Mouse (Mus musculus) thymus, postnatal 14 days (tissue): ENCODE measurements around the gene Pop4.
"Not testable (repeated sequence)": the region's sequence is repeated elsewhere in the genome, so short reads cannot be mapped to it uniquely, and the experiment has no call there.

ENCODE experiments used
- DNase-seq: peaks from one replicate; pipeline ENCODE4 v3.0.0; 2021

The Pop4 gene

DNA sequence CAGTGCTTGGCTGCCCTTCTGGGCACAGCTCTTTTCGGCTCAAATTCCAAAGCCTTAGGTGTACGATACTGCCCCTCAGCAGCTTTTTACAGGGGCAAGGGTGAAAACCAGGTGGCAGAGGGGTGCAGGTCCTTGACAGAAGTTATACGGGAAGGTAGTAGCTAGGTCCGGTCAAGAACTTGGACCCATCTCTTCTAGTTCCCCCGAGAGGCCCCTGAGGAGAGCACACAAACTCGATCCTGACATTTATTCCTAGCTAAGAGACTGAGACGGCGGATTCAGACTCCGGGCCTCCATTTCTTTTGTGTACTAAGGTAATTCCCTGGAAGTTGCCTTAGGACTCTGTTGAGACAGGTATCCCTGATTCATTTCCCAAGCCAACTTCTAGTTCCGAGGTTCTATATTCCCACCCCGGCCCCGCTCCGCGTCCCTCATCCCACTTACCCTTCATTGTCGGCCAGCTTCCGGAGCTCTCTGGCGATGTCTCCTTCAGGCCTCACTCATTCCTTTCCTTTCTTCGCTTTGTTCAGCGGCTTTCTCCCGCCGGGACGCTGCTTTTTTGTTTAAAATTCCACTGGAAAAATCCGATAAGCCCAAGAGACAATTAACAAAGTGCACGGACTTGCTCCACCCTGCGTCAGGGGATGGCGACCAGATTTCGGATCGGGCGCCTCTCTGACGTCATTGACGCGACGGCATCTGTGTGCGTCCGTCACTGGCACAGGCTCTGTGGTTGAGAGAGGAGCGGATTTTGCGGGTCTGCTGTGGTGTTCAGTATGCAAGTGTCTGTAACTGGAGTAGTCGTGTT lies at the start of gene Pop4:
Pop4 (minus strand) TSS at position 721 of the 808 bp plus-strand sequence.
- DNase-seq: peak; percentile 91

- no peak for DNase-seq
Observed at GRCm38 (mm10) chr7:38320641-38321040, 49.4 kb upstream of the Pop4 start.

DNA sequence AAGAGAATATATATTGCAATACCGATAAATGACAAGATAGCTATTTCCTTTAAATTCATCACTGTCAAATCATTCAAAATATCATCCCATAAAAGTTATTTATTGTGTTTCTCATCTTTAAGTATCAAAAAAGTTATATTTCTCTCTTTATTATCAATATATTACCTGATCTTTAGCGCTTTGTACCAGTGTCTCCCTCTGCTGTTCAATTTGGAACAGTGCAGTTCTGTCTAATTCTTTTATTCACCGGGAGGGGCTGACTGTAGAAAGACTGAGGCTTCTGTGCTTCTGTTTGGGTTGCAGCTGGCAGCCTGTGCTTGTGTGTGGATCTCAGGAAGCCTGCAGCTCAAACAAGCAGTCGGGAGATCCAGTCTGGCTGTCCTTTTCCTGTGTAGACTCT lies 11.0 kb upstream of the Pop4 start:
- not testable (repeated sequence) for DNase-seq

DNA sequence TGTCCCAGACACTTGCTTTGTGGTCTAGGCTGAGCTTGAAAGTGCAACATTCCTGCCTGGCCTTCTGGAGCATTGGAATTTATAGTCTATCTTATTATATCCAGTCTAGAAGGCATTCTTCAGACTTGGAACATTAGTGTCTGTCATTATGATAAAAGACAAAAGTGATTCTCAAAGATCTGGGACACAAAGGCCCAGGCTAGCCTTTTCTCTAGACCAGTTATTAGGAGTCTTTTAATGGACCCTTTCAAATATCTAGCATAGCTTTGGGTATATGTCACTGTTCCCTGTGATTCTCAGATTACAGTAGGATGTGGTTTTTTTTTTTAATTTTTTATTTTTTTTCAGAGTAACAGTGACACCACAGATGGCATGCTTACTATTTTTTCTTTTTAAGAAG lies 1.3 kb upstream of the Pop4 start:
- DNase-seq: no peak

DNA sequence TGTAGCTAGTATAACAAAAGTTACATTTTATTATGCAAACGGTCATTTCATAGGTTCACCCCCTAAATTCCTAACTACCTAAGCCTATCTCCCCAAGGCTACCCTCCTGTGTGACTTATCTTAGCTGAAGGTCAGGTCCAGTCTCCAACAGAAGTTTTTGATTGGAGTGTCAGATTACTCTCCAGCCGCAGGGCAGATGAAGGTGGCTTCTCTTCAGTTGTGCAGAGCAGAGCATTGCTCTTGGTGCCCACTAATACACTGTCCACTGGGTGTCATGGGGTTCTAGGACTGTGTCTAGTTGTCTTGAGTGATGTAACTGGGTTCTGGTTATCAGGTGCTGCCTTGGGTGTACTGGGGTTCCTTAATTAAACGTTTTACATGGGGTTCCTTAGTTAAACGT lies 636 bp upstream of the Pop4 start:
- DNase-seq: no peak

DNA sequence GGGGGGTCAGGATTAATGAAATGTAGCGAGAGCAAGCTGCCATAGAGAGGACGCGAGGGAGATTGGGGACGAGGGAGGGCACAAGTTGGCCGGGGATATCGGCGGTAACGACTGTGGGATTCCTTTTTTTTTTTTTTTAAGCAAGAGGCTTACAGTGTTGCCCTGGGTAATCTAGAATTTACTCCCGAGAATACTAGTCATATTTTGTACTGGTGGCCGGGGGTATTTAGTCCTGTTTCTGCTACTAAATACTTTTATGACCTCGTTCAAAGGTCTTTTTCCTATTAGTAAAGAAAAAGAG lies 238 bp upstream of the Pop4 start:
- DNase-seq: no peak

DNA sequence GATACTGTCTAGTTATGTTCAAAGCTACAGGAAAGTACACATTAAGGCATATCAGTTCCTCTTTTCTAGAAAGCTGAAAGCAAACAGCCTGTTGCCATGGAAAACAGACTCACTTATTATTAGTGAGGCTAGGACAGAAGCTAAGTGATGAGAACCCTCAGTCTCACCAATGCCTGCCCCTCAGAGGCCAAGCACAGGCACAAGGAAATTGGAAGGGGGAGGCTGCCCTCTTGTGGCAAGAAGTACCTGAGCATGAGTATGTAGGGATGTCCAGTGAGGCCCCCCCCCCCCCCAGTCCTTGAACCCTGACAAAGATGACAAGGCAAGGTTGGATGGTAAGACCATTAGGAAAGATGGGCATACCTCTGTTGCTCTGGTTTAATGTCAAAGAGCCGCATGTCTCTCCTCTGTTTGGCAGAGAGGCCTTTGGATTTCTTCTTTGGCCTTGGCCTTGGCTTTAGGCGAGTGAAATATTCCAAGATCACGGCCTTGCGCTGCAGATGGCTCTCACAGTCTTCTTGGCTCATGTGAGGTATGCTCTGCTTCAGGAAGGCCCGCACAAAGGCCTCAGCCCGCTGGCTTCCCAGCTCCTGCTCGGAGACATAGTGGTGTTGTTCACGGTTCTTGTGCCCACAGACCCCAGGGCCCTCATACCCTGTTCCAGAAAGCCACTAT lies 4.1 kb downstream of the Pop4 start:
- peak; percentile 51 for DNase-seq

DNA sequence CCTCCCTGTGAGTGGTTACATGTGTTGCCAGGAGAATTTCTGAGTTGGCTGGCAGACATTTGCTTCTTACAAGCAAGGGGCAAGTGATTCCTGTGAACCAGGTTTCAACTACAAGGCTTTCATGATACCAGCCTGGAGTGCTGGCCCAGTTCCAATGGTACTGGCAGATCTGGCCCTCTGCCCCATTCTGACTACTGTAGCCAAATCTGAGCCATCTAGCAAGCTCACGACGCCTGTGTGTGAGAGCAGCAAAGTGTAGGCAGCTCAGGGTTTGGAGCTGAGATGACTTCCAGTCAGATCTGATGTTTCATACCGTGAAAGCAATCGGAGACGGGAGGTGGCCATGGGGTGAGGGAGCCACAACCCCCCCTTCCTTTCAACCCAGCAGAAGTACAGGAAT lies 8.8 kb downstream of the Pop4 start:
- no peak for DNase-seq

- DNase-seq: no peak
Observed at GRCm38 (mm10) chr7:38259631-38260030, 11.6 kb downstream of the Pop4 start.

GRCm38 (mm10) chr7:38253441-38253840 lies 17.8 kb downstream of the Pop4 start:
- no peak for DNase-seq

GRCm38 (mm10) chr7:38251494-38252216 lies 19.6 kb downstream of the Pop4 start:
- no peak for DNase-seq

DNA sequence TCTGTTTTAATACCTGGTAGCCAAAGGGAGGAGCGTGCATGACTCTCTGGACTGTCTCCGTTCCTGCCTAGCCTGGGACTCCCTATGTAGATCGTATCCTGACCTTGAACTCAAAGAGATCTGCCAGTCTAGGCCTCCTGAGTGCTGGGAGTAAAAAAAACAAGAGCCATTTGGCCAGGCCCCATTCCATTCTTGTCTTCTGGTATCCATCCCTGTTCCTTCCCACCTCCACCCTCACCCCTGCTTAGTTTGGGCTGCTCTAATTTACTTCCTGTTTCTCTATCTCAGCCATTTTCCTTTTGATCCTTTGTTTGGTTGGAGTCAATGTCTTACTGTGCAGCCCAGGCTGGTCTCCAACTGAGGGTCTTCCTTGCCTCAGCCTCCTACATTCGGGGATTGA lies 28.8 kb downstream of the Pop4 start:
- DNase-seq: no peak

- no peak for DNase-seq
Observed at GRCm38 (mm10) chr7:38237140-38237539, 34.1 kb downstream of the Pop4 start.

GRCm38 (mm10) chr7:38236400-38237105 lies 34.7 kb downstream of the Pop4 start:
- DNase-seq: no peak

DNA sequence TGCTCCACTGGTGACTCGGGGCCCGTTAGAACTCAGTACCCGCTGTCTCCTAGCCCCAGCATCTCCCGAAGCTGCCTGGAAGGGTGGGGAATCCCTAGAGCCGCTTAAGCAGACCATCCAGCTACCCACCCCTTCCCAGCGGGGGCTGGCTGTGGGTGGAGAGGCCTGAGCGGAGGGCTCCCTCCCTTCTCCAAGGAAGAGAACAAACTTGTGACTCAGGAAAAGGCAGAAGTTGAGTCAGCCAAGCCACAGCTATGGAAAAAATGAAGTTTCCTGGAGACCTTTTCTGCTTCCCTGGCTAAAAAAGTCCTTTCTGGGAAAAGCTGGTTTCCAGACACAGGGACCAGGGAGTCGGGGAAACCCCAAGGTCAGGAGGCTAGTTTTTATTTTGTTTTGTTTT lies 40.9 kb downstream of the Pop4 start:
- no peak for DNase-seq

DNA sequence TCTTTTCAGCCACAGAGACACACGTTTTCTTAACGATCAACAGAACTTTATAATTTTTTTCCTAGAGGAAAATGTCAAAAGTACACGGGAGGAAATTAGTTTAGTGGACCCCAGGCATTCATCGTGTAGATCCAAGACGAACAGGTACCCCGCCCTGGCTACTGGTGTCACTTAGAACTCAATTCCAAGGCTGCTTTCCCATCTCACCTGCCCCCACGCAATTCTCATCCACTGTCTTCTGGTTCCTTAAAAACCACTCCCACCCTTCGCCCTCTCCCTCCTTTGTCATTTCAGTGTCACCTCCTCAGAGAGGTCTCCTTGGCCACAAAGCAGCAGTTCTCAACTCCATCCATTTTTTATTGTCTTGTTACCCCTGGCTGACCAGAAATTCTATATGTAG lies 42.9 kb downstream of the Pop4 start:
- DNase-seq: no peak

GRCm38 (mm10) chr7:38227900-38228298 lies 43.3 kb downstream of the Pop4 start, which contains the start of gene Plekhf1:
TSS of gene Plekhf1 (minus strand) at chr7:38228016.
- DNase-seq: peak; percentile 93

- peak; percentile 44 for DNase-seq
Observed at GRCm38 (mm10) chr7:38227181-38227899, 43.9 kb downstream of the Pop4 start.

GRCm38 (mm10) chr7:38226226-38226625 lies 45.0 kb downstream of the Pop4 start:
- no peak for DNase-seq

DNA sequence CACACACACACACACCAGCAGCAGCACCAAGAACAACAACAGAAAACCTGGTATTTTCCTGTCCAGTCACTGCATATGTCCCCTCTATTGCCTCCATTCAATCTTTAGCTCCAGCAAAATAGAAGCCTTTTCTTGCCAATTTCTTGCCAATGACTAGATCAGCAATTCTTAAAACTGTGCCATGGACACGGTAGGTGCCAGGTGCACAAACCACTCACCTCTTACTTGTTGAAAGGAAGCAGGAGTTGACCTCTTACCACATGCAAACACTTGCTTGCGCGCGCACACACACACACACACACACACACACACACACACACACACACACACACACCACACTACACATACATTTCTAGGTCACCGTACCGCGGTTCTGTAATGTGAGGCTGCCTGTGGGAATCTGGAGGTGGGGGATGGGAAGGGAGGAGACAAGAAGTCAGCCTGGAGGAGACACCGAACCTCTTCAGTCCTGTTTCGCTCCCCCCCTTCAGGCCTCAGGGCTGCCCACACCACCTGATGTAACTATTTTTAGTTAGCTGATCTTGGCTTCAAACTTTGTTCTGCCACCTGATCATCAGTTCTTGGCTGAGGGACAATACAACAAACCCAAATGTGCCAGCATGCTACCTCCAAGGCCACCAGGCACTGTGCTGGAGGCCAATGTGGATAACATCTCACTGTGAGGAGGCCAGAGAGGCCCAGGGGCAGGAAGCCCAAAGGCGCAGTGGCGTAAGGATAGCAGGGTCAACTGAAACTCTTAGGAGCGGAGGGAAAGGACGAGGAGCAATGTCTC lies 46.5 kb downstream of the Pop4 start:
- peak; percentile 79 for DNase-seq

GRCm38 (mm10) chr7:38220866-38221265 lies 50.4 kb downstream of the Pop4 start:
- no peak for DNase-seq

- no peak for DNase-seq
Observed at GRCm38 (mm10) chr7:38219526-38219925, 51.7 kb downstream of the Pop4 start.
